Mouse (Mus musculus): ENCODE data around the gene Gale.

Gene Gale

DNA sequence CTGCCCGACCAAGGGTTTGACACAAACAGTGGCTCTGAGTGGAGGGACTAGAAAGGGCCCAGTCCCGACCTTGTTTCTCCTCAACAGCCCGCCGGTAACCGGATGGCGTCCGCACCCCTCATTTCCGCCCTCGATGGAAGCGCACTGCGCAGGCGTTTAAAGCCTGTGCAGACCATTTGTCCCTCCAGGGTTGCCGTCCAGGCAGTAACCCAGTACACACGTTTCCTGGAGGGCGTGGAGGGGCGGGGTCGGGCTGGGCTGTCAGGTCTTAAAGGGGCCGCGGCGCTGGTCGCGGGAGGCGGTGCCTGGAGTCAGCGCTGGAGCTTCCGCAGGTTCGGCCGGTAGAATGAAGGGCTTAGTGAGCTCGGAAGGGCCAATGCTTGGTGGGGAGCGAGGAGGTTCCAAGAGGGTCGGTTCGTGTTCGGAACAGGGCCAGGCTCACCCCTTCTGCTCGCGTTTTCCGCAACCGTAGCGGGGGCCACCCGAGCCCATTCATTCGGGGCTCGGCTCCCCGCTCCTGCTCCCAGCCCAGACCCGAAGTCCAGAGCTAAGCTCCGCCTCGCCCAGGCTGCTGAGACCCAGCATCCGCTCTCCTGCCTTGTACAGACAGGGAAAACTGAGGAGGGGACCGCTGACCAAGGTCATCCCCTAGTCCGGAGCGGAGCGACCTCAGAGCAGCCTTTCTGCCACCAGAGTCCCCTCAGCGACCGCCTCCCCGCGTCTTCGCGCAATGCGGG is at the start of gene Gale:
Gale (plus strand) TSS at position 271 of the 737 bp plus-strand sequence.
- in situ Hi-C loops (cut with MboI; ENCODE audit: low pct_unique_long_range_greater_than_20kb in 1 of 2, low sequenced_read_pairs in 2 of 2, unreplicated experiment in 1 of 2) = no loop called here

- in situ Hi-C loops (cut with MboI; ENCODE audit: low pct_unique_long_range_greater_than_20kb in 1 of 2, low sequenced_read_pairs in 2 of 2, unreplicated experiment in 1 of 2) = no loop called here
These were observed 44.8 kb upstream of the Gale start for GRCm38 (mm10) chr4:135918635-135919279.

GRCm38 (mm10) chr4:135919280-135919639 is 44.3 kb upstream of the Gale start:
- in situ Hi-C loops (cut with MboI; ENCODE audit: low pct_unique_long_range_greater_than_20kb in 1 of 2, low sequenced_read_pairs in 2 of 2, unreplicated experiment in 1 of 2) = no loop called here

- in situ Hi-C loops (cut with MboI; ENCODE audit: low pct_unique_long_range_greater_than_20kb in 1 of 2, low sequenced_read_pairs in 2 of 2, unreplicated experiment in 1 of 2) = no loop called here
These were observed 43.0 kb upstream of the Gale start, which contains the start of gene Fuca1 for GRCm38 (mm10) chr4:135920304-135921241. Gene Fuca1, plus strand, starts transcription at chr4:135920735.

- in situ Hi-C loops (cut with MboI; ENCODE audit: low pct_unique_long_range_greater_than_20kb in 1 of 2, low sequenced_read_pairs in 2 of 2, unreplicated experiment in 1 of 2) = no loop called here
These were observed 42.0 kb upstream of the Gale start for GRCm38 (mm10) chr4:135921257-135922120.

- in situ Hi-C loops (cut with MboI; ENCODE audit: low pct_unique_long_range_greater_than_20kb in 1 of 2, low sequenced_read_pairs in 2 of 2, unreplicated experiment in 1 of 2) = no loop called here
These were observed 41.3 kb upstream of the Gale start for GRCm38 (mm10) chr4:135922190-135922589.

DNA sequence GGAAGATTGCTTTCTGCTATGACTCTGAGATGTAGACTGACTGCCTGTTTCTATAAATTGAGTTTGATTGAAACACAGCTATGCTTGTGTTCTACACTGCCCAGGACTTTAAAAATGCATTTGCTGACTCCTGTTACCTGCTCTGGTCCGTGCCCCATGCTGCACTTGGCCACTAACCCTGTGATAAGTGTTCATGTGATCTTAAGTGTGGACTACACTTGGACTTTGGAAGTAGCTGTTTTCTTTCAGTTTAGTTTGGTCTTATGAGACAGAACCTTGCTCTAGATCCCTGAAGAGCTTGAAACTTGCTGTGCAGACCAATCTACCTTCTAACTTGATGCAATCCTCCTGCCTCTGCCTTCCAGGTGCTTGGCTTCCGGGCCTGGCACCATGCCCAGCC is 39.1 kb upstream of the Gale start:
- in situ Hi-C loops (cut with MboI; ENCODE audit: low pct_unique_long_range_greater_than_20kb in 1 of 2, low sequenced_read_pairs in 2 of 2, unreplicated experiment in 1 of 2) = no loop called here

- in situ Hi-C loops (cut with MboI; ENCODE audit: low pct_unique_long_range_greater_than_20kb in 1 of 2, low sequenced_read_pairs in 2 of 2, unreplicated experiment in 1 of 2) = no loop called here
These were observed 38.2 kb upstream of the Gale start for GRCm38 (mm10) chr4:135925341-135925740.

DNA sequence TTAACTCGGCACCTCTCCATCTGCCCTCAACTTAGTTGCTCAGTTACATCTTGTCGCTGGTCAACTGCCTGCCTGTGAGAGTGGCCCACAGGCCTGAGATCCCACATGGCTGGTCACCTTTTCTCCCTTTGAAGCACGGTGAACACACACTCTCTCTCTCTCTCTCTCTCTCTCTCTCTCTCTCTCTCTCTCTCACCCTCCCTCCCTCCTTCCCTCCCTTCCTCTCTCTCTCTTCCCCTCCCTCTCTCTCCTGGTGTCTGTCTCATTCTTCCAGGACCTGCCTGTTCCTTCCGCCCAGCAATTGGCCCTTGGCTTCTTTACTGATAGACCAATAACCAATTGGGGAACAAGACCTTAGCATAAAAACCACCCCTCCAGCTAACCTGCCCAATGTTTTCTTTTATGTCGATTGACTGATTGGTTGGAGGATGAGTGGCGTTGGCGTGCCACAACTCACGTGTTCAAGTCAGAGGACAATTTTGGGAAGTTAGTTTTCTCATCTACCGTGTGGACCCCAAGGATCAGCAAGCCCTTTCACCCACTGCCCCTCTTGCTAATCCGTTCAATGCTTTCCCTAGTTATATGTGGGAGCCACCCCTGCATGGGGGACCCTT is 37.2 kb upstream of the Gale start:
- in situ Hi-C loops (cut with MboI; ENCODE audit: low pct_unique_long_range_greater_than_20kb in 1 of 2, low sequenced_read_pairs in 2 of 2, unreplicated experiment in 1 of 2) = no loop called here

- in situ Hi-C loops (cut with MboI; ENCODE audit: low pct_unique_long_range_greater_than_20kb in 1 of 2, low sequenced_read_pairs in 2 of 2, unreplicated experiment in 1 of 2) = no loop called here
These were observed 36.7 kb upstream of the Gale start for GRCm38 (mm10) chr4:135926861-135927260.

DNA sequence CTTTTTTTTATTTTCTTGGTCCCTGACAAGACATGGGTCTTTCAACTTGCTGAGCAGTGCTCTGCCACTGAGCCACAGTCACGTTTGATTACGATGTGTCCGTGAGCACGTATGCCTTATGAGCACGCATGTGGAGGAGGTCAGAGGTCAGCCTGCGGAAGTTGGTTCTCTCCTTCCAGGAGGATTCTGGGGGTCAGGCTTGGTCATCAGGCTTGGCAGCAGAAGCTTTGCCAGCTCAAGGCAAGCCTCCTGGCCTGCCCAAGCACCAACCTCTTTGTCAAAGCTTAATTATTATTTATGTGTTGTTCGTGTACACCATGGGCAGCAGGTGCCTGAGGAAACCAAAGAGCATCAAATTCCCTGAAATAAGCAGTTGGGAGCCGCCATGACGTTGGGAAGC is 35.2 kb upstream of the Gale start:
- in situ Hi-C loops (cut with MboI; ENCODE audit: low pct_unique_long_range_greater_than_20kb in 1 of 2, low sequenced_read_pairs in 2 of 2, unreplicated experiment in 1 of 2) = no loop called here

DNA sequence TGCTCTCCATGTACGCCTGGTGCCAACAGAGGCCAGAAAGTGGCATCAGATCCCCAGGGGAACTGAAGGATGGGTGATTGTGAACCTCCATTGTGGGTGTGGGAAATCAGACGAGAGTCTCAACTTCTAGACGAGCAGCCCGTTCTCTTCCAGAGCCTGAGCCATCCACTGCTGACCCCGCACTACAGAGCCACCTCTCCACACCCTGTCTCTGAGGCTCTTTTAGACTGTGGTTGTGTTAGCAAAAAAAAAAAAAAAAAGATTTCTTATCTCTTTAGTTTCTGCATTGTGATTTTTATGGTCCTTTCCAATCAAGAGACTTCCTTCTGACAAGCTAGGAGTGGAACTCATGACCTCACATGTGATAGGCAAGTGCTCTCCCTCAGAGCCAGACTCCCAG is 34.1 kb upstream of the Gale start:
- in situ Hi-C loops (cut with MboI; ENCODE audit: low pct_unique_long_range_greater_than_20kb in 1 of 2, low sequenced_read_pairs in 2 of 2, unreplicated experiment in 1 of 2) = no loop called here

DNA sequence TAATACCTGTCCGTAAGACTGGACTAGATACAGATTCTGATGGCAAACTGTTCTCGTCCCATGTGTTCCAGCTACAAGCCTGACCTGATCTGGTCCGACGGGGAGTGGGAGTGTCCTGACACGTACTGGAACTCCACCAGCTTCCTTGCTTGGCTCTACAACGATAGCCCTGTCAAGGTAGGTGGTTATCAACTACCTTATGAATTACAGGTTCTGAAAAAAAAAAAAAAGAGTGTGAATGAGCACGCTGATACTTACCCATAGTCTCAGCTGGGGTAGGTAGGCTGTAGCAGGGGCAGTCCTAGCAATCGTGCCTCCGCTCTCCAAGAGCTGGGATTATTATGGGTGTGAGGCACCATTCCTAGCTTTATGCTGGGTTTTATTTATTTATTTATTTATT is 33.7 kb upstream of the Gale start:
- in situ Hi-C loops (cut with MboI; ENCODE audit: low pct_unique_long_range_greater_than_20kb in 1 of 2, low sequenced_read_pairs in 2 of 2, unreplicated experiment in 1 of 2) = no loop called here

DNA sequence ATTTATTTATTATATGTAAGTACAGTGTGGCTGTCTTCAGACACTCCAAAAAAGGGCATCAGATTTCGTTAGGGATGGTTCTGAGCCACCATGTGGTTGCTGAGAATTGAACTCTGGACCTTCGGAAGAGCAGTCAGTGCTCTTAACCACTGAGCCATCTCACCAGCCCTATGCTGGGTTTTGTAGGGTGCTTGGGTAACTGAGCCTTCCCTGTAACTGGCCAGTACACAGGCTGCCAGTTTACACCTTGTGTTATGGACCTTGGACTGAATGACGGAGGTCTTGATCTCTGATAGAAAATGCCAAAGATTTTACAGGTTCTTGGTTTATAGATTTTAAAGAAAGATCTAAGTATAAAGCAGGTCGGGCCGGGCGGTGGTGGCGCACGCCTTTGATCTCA is 33.3 kb upstream of the Gale start:
- in situ Hi-C loops (cut with MboI; ENCODE audit: low pct_unique_long_range_greater_than_20kb in 1 of 2, low sequenced_read_pairs in 2 of 2, unreplicated experiment in 1 of 2) = no loop called here

GRCm38 (mm10) chr4:135931832-135932231 is 31.7 kb upstream of the Gale start:
- in situ Hi-C loops (cut with MboI; ENCODE audit: low pct_unique_long_range_greater_than_20kb in 1 of 2, low sequenced_read_pairs in 2 of 2, unreplicated experiment in 1 of 2) = no loop called here

- in situ Hi-C loops (cut with MboI; ENCODE audit: low pct_unique_long_range_greater_than_20kb in 1 of 2, low sequenced_read_pairs in 2 of 2, unreplicated experiment in 1 of 2) = no loop called here
These were observed 28.6 kb upstream of the Gale start for GRCm38 (mm10) chr4:135934708-135935500.

GRCm38 (mm10) chr4:135935502-135935901 is 28.0 kb upstream of the Gale start:
- in situ Hi-C loops (cut with MboI; ENCODE audit: low pct_unique_long_range_greater_than_20kb in 1 of 2, low sequenced_read_pairs in 2 of 2, unreplicated experiment in 1 of 2) = no loop called here

All from mouse embryonic stem cell (cell line).